Mouse (Mus musculus): ENCODE data around the gene Fa2h. TPM values are rescaled to one million over a fixed set of nuclear protein-coding genes. Genes with fewer than 3 reads are reported as not detected.

Fa2h gene
- not detected in 3 replicates for total RNA-seq (2017)

DNA sequence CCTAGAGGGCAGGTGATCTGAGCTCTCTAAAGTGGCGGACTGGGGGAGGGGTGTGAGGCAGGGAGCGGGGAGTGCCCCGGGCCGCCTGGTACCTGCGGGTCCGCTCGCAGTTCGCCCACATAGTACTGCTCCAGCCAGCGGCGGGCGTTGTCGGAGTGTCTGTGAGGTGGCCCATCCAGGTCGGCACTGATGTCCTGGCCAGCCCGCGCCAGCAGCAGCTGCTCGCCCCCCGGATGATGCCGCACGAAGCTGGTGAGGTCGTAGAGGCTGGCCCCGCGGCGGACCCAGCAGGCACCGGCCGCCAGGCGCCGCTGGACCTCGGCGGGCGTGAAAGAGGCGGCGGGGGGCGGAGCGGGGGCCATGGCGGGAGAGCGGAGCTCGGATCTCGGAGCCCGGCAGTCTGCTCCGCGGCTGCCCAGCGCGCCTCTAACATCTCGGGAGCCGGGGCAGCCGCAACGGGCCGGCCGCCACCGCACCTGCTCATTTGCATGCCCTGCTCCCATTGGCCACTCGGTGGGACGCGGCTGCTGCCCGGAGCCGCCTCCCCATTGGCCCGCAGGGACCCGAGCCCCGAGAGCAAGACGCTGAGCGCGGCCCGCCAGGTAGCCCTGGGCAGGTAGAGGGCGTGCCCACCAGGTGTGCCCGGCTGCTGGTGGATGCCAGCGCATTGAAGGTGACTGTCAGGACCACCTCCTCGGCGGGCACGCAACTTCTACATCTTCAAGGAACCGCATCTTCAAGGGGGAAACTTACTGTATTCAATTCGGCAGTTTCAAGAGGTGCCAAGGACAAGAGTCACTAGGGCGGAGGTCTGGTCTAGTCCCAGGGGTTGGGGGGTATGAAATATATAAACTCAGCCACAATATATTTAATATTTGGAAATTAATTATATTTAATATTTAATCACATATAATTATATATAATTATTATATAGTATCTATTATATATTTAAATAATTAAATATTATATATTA lies at the start of gene Fa2h:
TSS of gene Fa2h (minus strand) at position 434 of the 973 bp plus-strand sequence.
- no peak; the same call in 1 of the 2 replicates for ATAC-seq (replicated peaks; ENCODE audit: insufficient number of reproducible peaks, low FRiP score, low TSS enrichment, poor library complexity, severe bottlenecking)

DNA sequence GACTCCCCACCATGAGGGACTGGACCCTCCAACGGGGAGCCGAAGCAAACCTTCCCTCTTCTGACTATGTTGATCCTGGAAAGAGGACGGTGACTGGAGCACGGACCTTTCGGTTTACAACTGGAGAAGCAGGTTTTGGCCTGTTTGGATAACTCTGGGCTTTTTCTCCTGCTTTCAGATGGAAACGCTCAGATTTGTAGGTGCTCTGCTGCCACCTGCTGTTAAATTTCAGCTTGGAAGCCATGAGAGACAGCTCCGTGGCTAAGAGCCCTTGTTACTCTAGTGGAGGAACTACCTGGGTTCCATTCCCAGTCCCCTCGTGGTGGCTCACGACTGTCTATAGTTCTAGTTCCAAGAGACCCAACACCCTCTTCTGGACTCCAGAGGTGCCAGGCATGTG lies 45.6 kb upstream of the Fa2h start:
- ATAC-seq (replicated peaks; ENCODE audit: insufficient number of reproducible peaks, low FRiP score, low TSS enrichment, poor library complexity, severe bottlenecking): no peak

DNA sequence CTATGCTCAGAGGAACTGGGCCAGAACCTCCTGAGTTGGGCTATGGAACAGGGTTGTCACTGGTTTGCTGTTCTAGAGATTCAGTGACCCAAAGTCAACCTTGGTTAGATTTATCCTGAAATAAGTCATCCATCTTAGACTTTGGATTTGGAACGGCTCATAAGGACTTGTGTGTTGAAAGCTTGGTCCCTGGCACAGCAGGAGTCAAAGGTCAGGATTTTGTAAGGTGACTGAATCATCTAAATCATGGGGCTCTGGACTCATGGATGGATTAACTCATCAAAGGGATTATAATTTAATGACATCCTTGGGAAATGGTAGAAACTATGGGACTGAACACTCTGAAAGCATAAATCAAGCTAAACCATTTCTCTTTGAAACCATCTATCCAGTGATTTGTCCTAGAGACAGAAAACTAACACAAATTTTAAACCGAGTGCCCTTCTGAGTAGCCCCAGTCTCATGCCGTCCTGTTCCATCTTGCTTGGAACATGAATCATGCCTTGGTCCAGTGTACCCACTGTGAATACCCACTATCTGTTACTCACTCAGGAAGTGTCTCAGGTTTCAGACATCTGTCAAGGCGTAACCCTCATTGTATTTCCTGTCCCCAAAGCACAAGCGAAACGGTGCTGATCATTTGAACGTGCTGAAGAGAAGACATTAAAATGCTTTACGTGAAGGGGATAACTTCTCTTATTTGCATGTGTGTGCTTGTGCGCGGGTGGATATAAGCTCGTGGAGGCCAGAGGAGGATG lies 41.6 kb upstream of the Fa2h start:
- ATAC-seq (replicated peaks; ENCODE audit: insufficient number of reproducible peaks, low FRiP score, low TSS enrichment, poor library complexity, severe bottlenecking): no peak

DNA sequence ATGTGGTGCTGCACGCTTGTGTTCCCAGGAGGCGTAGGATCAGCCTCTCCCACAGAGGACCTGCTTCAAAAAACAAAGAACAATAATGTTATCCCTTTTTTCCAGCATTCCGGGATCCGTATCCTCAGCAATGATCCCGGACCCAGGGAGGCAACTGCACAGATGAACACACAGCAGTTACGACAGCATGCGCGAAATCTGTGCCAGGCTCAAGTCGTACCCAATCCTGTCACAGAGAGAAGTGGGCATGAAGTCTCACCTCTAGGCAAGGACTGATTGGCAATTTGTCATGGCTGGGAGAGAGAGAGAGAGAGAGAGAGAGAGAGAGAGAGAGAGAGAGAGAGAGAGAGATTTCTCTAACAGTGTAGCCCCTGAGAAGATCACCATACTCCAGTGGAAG lies 31.0 kb upstream of the Fa2h start:
- ATAC-seq (replicated peaks; ENCODE audit: insufficient number of reproducible peaks, low FRiP score, low TSS enrichment, poor library complexity, severe bottlenecking): no peak

- no peak for ATAC-seq (replicated peaks; ENCODE audit: insufficient number of reproducible peaks, low FRiP score, low TSS enrichment, poor library complexity, severe bottlenecking)
Measured at GRCm38 (mm10) chr8:111424181-111424580, 30.6 kb upstream of the Fa2h start.

DNA sequence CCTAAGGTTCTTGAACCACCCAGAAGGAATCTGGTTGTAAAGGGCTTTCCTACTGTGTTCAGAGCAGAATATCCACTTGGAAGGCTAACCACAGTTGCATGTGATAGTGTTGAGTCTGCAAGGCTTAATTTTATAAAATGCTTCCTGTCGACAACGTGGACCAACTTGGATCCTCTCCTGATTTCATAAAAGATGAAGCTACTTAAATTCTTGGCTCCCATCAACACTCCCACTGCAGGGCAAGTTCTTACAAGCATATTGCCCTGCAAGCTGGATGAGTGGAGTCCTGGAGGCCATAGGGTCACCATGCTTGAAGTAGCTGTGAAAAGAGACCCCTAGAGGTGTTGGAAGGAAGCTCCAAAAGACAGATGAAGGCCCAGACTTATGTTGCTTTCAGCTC lies 29.0 kb upstream of the Fa2h start:
- no peak for ATAC-seq (replicated peaks; ENCODE audit: insufficient number of reproducible peaks, low FRiP score, low TSS enrichment, poor library complexity, severe bottlenecking)

DNA sequence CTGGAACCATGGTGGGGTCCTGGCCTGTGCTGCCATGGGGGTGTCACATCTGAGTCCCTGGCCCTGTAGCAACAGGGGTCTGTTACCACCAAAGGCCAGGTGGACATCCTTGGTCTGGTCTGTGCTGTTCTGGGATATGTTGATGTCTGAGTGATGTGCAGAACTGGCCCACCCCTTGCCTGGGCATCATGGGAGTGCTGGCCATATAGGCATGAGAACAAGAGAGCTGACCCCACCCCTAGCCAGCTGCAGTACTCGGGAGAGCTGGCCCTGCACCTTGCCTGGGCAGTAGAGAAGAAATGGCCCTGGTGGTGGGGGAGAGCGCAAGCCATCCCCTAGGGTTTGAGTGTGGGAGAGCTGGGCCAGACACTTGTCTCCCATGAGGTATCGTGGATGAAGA lies 25.5 kb upstream of the Fa2h start:
- ATAC-seq (replicated peaks; ENCODE audit: insufficient number of reproducible peaks, low FRiP score, low TSS enrichment, poor library complexity, severe bottlenecking): no peak

- ATAC-seq (replicated peaks; ENCODE audit: insufficient number of reproducible peaks, low FRiP score, low TSS enrichment, poor library complexity, severe bottlenecking): no peak
Measured at GRCm38 (mm10) chr8:111418601-111419000, 25.0 kb upstream of the Fa2h start.

DNA sequence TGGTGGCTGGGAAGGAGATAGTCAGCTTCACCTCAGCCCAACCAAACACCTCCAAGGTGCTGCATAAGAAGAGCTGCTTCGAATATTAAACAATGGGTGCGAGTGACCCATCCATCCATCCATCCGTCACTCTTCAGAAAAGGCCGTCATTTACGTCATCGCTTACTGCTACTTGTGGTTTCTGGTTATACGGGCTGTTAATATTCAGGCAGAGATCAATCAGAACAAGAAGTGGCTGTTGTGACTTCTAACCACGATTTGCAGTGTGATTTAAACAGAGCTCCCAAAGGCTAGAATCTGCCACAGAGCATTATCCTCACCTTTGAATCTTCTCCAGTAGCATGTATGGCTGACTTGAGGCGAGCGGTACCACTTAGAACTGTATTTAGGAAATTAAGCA lies 23.6 kb upstream of the Fa2h start:
- no peak for ATAC-seq (replicated peaks; ENCODE audit: insufficient number of reproducible peaks, low FRiP score, low TSS enrichment, poor library complexity, severe bottlenecking)

DNA sequence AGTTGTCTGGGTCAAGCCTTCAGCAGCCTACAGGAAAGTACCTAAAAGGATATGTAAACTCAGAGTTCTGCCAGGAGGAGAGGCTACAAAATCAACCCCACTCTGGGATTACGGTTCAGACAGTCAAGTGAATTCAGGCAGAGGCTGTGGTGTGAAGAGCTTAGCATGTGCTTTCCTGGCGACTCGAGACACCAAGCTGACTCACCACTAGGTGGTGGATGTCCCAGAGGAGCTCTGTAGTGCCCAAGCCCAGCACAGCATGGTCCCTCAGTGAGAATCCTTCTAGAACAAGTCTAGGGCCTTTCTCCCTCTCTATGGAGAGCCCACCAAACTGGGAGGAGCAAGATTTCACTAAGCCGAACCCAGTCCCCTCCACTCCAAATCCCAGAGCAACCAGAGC lies 9.8 kb upstream of the Fa2h start:
- no peak for ATAC-seq (replicated peaks; ENCODE audit: insufficient number of reproducible peaks, low FRiP score, low TSS enrichment, poor library complexity, severe bottlenecking)

GRCm38 (mm10) chr8:111391268-111391667 lies 2.4 kb downstream of the Fa2h start:
- ATAC-seq (replicated peaks; ENCODE audit: insufficient number of reproducible peaks, low FRiP score, low TSS enrichment, poor library complexity, severe bottlenecking): no peak

DNA sequence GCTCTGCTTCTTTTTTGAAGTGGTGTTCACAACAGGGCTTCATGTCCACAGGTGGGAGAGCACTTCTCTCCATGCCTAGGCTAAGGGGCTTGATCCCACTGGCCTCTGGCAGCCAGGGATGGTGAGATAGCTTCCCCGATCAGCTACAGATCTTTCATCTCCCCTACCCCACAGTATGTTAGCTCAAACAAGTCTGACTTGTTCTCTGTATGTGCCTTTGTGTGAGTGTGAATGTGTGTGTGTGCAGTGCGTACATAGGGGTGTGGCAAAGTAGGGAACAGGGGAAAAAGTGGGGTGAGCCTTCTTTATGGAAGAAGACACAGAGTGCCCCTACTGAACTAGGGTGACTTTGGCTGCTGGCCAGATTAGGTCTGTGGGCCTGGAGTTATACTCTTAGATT lies 2.8 kb downstream of the Fa2h start:
- ATAC-seq (replicated peaks; ENCODE audit: insufficient number of reproducible peaks, low FRiP score, low TSS enrichment, poor library complexity, severe bottlenecking): no peak

- no peak for ATAC-seq (replicated peaks; ENCODE audit: insufficient number of reproducible peaks, low FRiP score, low TSS enrichment, poor library complexity, severe bottlenecking)
Measured at GRCm38 (mm10) chr8:111389581-111389980, 4.0 kb downstream of the Fa2h start.

GRCm38 (mm10) chr8:111385915-111386314 lies 7.7 kb downstream of the Fa2h start:
- ATAC-seq (replicated peaks; ENCODE audit: insufficient number of reproducible peaks, low FRiP score, low TSS enrichment, poor library complexity, severe bottlenecking): no peak

GRCm38 (mm10) chr8:111384628-111385027 lies 9.0 kb downstream of the Fa2h start:
- no peak for ATAC-seq (replicated peaks; ENCODE audit: insufficient number of reproducible peaks, low FRiP score, low TSS enrichment, poor library complexity, severe bottlenecking)

DNA sequence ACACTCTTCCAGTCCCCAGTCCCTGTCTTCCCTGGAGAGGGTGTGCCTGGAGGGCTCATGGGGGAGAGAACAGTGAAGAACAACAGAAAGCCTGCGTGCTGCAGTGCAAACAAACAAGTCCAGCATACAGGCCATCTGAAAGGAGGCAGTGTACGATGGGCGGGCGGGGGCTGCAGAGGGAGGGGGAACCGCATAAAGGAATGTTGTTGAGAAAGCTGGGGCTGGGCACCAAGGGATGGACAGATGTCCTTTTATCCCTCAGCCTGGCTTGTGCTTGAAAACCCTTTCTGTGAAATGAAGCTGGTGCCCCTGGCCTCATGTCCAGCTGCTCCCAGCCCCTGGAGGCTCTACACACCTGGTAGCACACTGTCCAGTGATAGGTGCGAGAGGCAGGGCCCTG lies 18.4 kb downstream of the Fa2h start:
- no peak for ATAC-seq (replicated peaks; ENCODE audit: insufficient number of reproducible peaks, low FRiP score, low TSS enrichment, poor library complexity, severe bottlenecking)

DNA sequence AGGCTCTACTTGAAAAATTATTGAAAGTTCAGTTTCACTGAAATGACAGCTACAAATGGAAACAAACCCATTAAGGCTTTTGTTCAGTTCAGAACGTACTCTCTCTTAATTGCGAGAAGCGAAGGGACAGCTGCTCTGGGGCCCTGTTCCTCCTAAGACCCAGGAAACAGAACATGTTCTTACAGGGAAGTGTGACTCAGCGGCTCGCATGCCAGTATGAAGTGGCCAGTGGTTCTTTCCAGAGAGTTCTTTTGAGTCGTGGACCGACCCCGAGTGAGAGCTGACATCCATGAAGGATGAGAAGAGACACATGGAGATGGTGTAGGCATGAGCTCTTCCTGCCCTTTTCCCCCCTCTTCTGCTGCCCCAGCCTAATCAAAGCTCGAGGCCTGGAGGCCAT lies 23.9 kb downstream of the Fa2h start:
- no peak for ATAC-seq (replicated peaks; ENCODE audit: insufficient number of reproducible peaks, low FRiP score, low TSS enrichment, poor library complexity, severe bottlenecking)

DNA sequence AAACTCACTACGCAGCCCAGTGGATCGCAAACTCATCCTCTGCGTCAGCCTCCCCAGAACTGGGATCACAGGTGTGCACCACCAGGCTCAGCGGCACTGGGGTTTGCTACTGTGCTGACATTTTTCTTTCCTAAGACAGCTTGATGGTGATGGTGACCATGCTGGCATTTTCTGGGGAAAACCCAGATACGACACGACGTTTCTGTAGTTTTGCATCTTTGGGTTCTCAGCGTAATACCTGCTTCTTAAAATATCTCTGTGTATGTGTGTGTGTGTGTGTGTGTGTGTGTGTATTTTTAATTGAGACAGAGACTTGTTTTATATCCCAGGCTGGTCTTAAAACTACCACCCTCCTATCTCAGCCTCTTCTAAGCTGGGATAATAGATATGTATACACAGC lies 26.3 kb downstream of the Fa2h start:
- no peak for ATAC-seq (replicated peaks; ENCODE audit: insufficient number of reproducible peaks, low FRiP score, low TSS enrichment, poor library complexity, severe bottlenecking)

- no peak for ATAC-seq (replicated peaks; ENCODE audit: insufficient number of reproducible peaks, low FRiP score, low TSS enrichment, poor library complexity, severe bottlenecking)
Measured at GRCm38 (mm10) chr8:111366610-111367234, 26.9 kb downstream of the Fa2h start.

All from monocyte, adult 5-6 weeks (primary cell).